Mouse (Mus musculus): ENCODE measurements around the gene Sar1a.

Sar1a gene

GRCm38 (mm10) chr10:61736671-61737078 is 56.6 kb downstream of the Sar1a start:
- no peak for DNase-seq

GRCm38 (mm10) chr10:61737537-61737936 is 57.4 kb downstream of the Sar1a start:
- DNase-seq = no peak

- DNase-seq = no peak
Measured at GRCm38 (mm10) chr10:61738126-61738525, 58.0 kb downstream of the Sar1a start.

GRCm38 (mm10) chr10:61741306-61741705 is 61.2 kb downstream of the Sar1a start:
- DNase-seq = no peak

- DNase-seq = no peak
Measured at GRCm38 (mm10) chr10:61741873-61742272, 61.8 kb downstream of the Sar1a start.

- DNase-seq = no peak
Measured at GRCm38 (mm10) chr10:61742336-61742735, 62.2 kb downstream of the Sar1a start.
